Mouse (Mus musculus): ENCODE data around the gene Nrde2. TPM values are rescaled to one million over a fixed set of nuclear protein-coding genes. Genes with fewer than 3 reads are reported as not detected.

The Nrde2 gene
- total and polyA plus RNA-seq, 2 experiments from 2014 or later = 7.7 to 13.7 TPM

DNA sequence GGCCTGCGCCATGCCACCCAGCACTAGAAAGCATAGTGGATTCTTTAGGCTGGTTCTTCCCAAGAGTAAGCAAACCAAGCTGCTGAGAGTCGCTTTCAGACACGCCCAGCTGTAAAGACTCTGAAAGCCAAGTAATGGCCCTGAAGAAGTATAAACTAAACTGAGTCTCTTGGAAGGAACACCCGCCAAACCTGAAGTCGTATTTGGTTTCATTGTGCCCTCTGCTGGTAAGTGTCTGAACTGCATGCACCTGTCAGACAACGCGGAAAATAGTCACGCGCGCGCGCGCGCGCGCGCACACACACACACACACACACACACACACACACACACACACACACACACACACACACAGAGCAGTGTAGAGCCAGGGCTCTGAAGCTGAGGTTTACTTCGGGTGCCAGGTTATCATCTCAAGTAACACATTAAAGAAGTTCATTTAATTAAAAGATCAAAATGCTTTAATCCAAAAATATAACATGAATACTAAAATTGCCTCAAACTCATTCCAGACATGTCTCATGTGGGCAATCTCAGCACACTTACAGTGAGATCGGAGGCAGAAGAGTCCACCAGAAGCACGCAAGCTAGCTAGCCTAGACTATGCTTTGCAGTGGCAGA is 53.1 kb downstream of the Nrde2 start:
- Histone ChIP-seq H3K9me3 (replicated peaks; ENCODE audit: control insufficient read depth, low read length) (no peaks in the 10 kb centered on the region), H3K36me3 (replicated peaks; ENCODE audit: control insufficient read depth, insufficient read depth, low read length) (no peaks in the 10 kb centered on the region), H3K27ac (ENCODE audit: low read depth) (no peak overlapping the region), H3K4me2 (ENCODE audit: low read depth, low read length) (no peak overlapping the region), H3K27me3 (ENCODE audit: control insufficient read depth, insufficient read depth, low read length) (0 out of 2 replicates have a peak, but pooled peaks cover 2% of the 10 kb centered on the region), H3K9ac (replicated peaks; ENCODE audit: low read depth, low read length) (no peak overlapping the region), H3K4me3 (ENCODE audit: low read depth, low read length) (no peak overlapping the region), H3K4me1 (ENCODE audit: control insufficient read depth, insufficient read depth) (peaks cover 8% of the 10 kb centered on the region)
- ATAC-seq (ENCODE audit: insufficient read depth, low read depth) (no peak), DNase-seq (ENCODE audit: low spot score) (peak; percentile 73)
- TF ChIP-seq CTCF (IDR thresholded peaks at IDR 0.05; ENCODE audit: low read depth) = peak; percentile 83
- TF ChIP-seq EP300 (IDR thresholded peaks at IDR 0.05; ENCODE audit: low read depth) = no peak
- WGBS = 12% methylated on average over 20 of the region's 20 CpGs

DNA sequence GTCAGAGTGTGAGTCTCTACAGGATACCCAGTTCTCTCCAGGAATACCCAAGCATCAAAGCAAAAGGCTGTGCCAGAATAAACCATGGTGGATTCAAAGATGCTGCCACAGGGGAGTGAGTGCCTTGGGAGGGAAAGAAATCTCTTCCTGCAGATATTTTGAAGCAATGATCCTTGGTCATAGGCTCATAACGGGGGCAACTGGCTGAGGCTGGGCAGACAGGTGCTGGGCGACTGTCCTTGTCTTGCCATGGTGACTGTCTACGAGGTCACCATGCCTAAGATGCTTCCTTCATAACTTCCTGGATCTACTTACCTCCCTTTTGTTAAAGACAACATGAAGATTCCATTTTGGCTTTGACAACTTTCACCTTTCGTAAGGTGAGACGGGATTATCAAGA is 54.9 kb downstream of the Nrde2 start:
- DNase-seq (ENCODE audit: low spot score) = no peak
- Histone ChIP-seq H3K4me3 (ENCODE audit: low read depth, low read length) (no peak overlapping the region), H3K9me3 (replicated peaks; ENCODE audit: control insufficient read depth, low read length) (no peaks in the 10 kb centered on the region), H3K4me1 (ENCODE audit: control insufficient read depth, insufficient read depth) (no peaks in the 10 kb centered on the region), H3K36me3 (replicated peaks; ENCODE audit: control insufficient read depth, insufficient read depth, low read length) (no peaks in the 10 kb centered on the region), H3K9ac (replicated peaks; ENCODE audit: low read depth, low read length) (no peak overlapping the region), H3K27me3 (ENCODE audit: control insufficient read depth, insufficient read depth, low read length) (0 out of 2 replicates have a peak, but pooled peaks cover 2% of the 10 kb centered on the region), H3K27ac (ENCODE audit: low read depth) (no peak overlapping the region), H3K4me2 (ENCODE audit: low read depth, low read length) (no peak overlapping the region)
- WGBS = 77% methylated on average over 5 of the region's 5 CpGs
- TF ChIP-seq CTCF (IDR thresholded peaks at IDR 0.05; ENCODE audit: low read depth) (no peak), EP300 (IDR thresholded peaks at IDR 0.05; ENCODE audit: low read depth) (no peak)
- ATAC-seq (ENCODE audit: insufficient read depth, low read depth) = no peak

DNA sequence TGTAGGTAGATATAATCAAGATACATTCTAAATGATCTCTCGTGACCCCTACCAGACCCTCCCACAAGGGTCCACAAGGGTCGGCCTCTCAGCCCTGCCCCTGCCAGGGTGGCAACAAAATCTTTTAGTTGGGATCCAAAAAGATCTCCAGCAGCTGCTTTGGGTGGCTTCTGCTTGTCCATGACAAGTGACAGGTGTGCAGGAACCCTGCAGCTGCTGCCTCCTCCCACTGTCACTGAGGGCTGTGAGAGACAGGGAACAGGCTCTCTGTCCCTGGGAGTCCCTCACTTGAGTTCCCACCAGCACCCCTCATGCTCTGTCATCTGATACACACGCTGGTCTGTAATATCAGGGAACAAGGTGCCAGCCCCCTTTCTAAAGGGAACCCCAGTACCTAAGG is 57.8 kb downstream of the Nrde2 start:
- Histone ChIP-seq H3K4me3 (ENCODE audit: low read depth, low read length) (no peak overlapping the region), H3K36me3 (replicated peaks; ENCODE audit: control insufficient read depth, insufficient read depth, low read length) (no peaks in the 10 kb centered on the region), H3K4me1 (ENCODE audit: control insufficient read depth, insufficient read depth) (no peaks in the 10 kb centered on the region), H3K27me3 (ENCODE audit: control insufficient read depth, insufficient read depth, low read length) (no peaks in the 10 kb centered on the region), H3K4me2 (ENCODE audit: low read depth, low read length) (no peak overlapping the region), H3K9me3 (replicated peaks; ENCODE audit: control insufficient read depth, low read length) (no peaks in the 10 kb centered on the region), H3K9ac (replicated peaks; ENCODE audit: low read depth, low read length) (no peak overlapping the region), H3K27ac (ENCODE audit: low read depth) (no peak overlapping the region)
- ATAC-seq (ENCODE audit: insufficient read depth, low read depth) (no peak), DNase-seq (ENCODE audit: low spot score) (no peak)
- TF ChIP-seq CTCF (IDR thresholded peaks at IDR 0.05; ENCODE audit: low read depth) (no peak), EP300 (IDR thresholded peaks at IDR 0.05; ENCODE audit: low read depth) (no peak)
- WGBS = 54% methylated on average over 3 of the region's 3 CpGs

DNA sequence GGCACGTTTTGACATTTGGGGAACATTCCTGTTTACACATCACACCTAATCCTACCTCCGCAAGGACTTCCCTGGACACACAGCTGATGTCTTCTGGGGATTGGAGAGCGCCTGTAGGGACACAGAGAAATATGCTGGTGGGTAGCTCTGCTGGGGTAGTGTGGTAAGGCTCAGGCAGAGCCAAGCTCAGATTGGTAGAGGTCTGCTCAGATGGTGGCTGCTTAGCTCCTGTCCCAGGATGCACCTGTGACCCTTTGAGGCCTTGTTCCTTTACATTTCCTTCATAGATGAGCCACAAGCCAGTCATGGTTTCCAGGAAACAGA is 58.8 kb downstream of the Nrde2 start:
- H3K27me3 ChIP-seq (ENCODE audit: control insufficient read depth, insufficient read depth, low read length) = no peaks in the 10 kb centered on the region
- H3K4me3 ChIP-seq (ENCODE audit: low read depth, low read length) = no peak overlapping the region
- no peaks in the 10 kb centered on the region for H3K9me3 ChIP-seq (replicated peaks; ENCODE audit: control insufficient read depth, low read length)
- no peak overlapping the region for H3K27ac ChIP-seq (ENCODE audit: low read depth)
- no peak overlapping the region for H3K4me2 ChIP-seq (ENCODE audit: low read depth, low read length)
- WGBS = 54% methylated on average over 3 of the region's 3 CpGs
- H3K4me1 ChIP-seq (ENCODE audit: control insufficient read depth, insufficient read depth) = no peaks in the 10 kb centered on the region
- no peak for ATAC-seq (ENCODE audit: insufficient read depth, low read depth)
- H3K36me3 ChIP-seq (replicated peaks; ENCODE audit: control insufficient read depth, insufficient read depth, low read length) = no peaks in the 10 kb centered on the region
- no peak for DNase-seq (ENCODE audit: low spot score)
- no peak for TF ChIP-seq CTCF (IDR thresholded peaks at IDR 0.05; ENCODE audit: low read depth)
- TF ChIP-seq EP300 (IDR thresholded peaks at IDR 0.05; ENCODE audit: low read depth) = no peak
- H3K9ac ChIP-seq (replicated peaks; ENCODE audit: low read depth, low read length) = no peak overlapping the region

DNA sequence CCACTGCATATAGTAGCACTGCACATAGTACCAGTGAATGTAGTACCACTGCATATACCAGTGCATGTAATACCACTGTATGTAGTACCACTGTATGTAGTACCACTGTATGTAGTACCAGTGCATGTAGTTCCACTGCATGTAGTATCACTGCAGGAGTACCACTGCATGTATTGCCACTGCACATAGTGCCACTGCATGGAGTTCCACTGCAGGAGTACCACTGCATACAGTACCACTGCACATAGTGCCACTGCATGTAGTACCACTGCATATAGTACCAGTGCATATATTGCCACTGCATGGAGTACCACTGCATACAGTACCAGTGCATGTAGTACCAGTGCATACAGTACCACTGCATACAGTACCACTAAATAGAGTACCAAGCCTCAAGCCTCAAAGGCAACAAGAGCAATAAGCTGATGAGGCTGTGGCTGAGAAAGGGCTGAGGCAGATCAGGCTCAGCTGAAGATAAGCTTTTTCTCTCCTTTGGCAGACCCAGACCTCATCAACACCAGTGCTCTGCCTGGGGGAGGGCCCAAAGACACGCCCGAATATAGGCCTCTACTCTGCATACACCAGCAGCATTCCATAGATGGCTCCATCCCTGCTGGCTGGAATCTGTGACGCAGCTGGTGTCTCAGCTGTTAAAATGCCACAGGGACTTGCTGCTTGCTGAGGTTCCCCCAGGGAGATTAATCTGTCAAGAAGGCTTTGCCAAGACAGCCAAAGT is 59.3 kb downstream of the Nrde2 start:
- DNase-seq (ENCODE audit: low spot score) = no peak
- Histone ChIP-seq H3K9ac (replicated peaks; ENCODE audit: low read depth, low read length) (no peak overlapping the region), H3K27me3 (ENCODE audit: control insufficient read depth, insufficient read depth, low read length) (no peaks in the 10 kb centered on the region), H3K36me3 (replicated peaks; ENCODE audit: control insufficient read depth, insufficient read depth, low read length) (no peaks in the 10 kb centered on the region), H3K27ac (ENCODE audit: low read depth) (no peak overlapping the region), H3K4me3 (ENCODE audit: low read depth, low read length) (no peak overlapping the region), H3K4me2 (ENCODE audit: low read depth, low read length) (no peak overlapping the region), H3K4me1 (ENCODE audit: control insufficient read depth, insufficient read depth) (no peaks in the 10 kb centered on the region), H3K9me3 (replicated peaks; ENCODE audit: control insufficient read depth, low read length) (no peaks in the 10 kb centered on the region)
- ATAC-seq (ENCODE audit: insufficient read depth, low read depth) = peak; percentile 49; the same call in 1 of the 2 replicates
- WGBS = 39% methylated on average over 3 of the region's 3 CpGs
- TF ChIP-seq CTCF (IDR thresholded peaks at IDR 0.05; ENCODE audit: low read depth) (no peak), EP300 (IDR thresholded peaks at IDR 0.05; ENCODE audit: low read depth) (no peak)

Measured in heart, postnatal 0 days (tissue).